Mouse (Mus musculus): ENCODE measurements around the gene Mrpl12. TPM values are rescaled to one million over a fixed set of nuclear protein-coding genes. Genes with fewer than 3 reads are reported as not detected.

Mrpl12 gene
- polyA plus RNA-seq, 1 experiment = 119 TPM

- Histone ChIP-seq H3K4me1 (ENCODE audit: control insufficient read depth, insufficient read depth, low read length) (peaks cover 13% of the 10 kb centered on the region), H3K4me3 (replicated peaks; ENCODE audit: insufficient read depth, low read depth, low read length) (peak overlapping the region; percentile 83), H3K27me3 (ENCODE audit: control insufficient read depth, insufficient read depth, low read length) (no peaks in the 10 kb centered on the region), H3K27ac (ENCODE audit: insufficient read depth, low read length) (no peak overlapping the region)
- TF ChIP-seq POLR2A (IDR thresholded peaks at IDR 0.05; ENCODE audit: borderline replicate concordance, insufficient read depth, low read length) = no peak
- no peak for TF ChIP-seq CTCF (IDR thresholded peaks at IDR 0.05; ENCODE audit: borderline replicate concordance, insufficient read depth, low read depth, low read length)
- peak in 1 of 2 experiments; percentile 26 for DNase-seq
- WGBS = 1% methylated on average over 48 of the region's 48 CpGs
Measured at GRCm38 (mm10) chr11:120492024-120492877, 7.8 kb downstream of the Mrpl12 start.

GRCm38 (mm10) chr11:120492878-120493203 is 8.4 kb downstream of the Mrpl12 start:
- H3K4me1 ChIP-seq (ENCODE audit: control insufficient read depth, insufficient read depth, low read length) = peaks cover 13% of the 10 kb centered on the region
- no peak overlapping the region for H3K27ac ChIP-seq (ENCODE audit: insufficient read depth, low read length)
- TF ChIP-seq CTCF (IDR thresholded peaks at IDR 0.05; ENCODE audit: borderline replicate concordance, insufficient read depth, low read depth, low read length) = no peak
- no peak for TF ChIP-seq POLR2A (IDR thresholded peaks at IDR 0.05; ENCODE audit: borderline replicate concordance, insufficient read depth, low read length)
- 40% methylated on average over 3 of the region's 3 CpGs for WGBS
- DNase-seq = no peak
- no peaks in the 10 kb centered on the region for H3K27me3 ChIP-seq (ENCODE audit: control insufficient read depth, insufficient read depth, low read length)
- H3K4me3 ChIP-seq (replicated peaks; ENCODE audit: insufficient read depth, low read depth, low read length) = no peak overlapping the region

- no peak for TF ChIP-seq CTCF (IDR thresholded peaks at IDR 0.05; ENCODE audit: borderline replicate concordance, insufficient read depth, low read depth, low read length)
- no peak for TF ChIP-seq POLR2A (IDR thresholded peaks at IDR 0.05; ENCODE audit: borderline replicate concordance, insufficient read depth, low read length)
- Histone ChIP-seq H3K27me3 (ENCODE audit: control insufficient read depth, insufficient read depth, low read length) (no peaks in the 10 kb centered on the region), H3K4me3 (replicated peaks; ENCODE audit: insufficient read depth, low read depth, low read length) (no peak overlapping the region), H3K4me1 (ENCODE audit: control insufficient read depth, insufficient read depth, low read length) (peaks cover 13% of the 10 kb centered on the region), H3K27ac (ENCODE audit: insufficient read depth, low read length) (no peak overlapping the region)
- WGBS = 64% methylated on average over 3 of the region's 3 CpGs
- no peak for DNase-seq
Measured at GRCm38 (mm10) chr11:120493351-120493750, 8.9 kb downstream of the Mrpl12 start.

- DNase-seq = no peak
- H3K4me1 ChIP-seq (ENCODE audit: control insufficient read depth, insufficient read depth, low read length) = peaks cover 13% of the 10 kb centered on the region
- no peaks in the 10 kb centered on the region for H3K27me3 ChIP-seq (ENCODE audit: control insufficient read depth, insufficient read depth, low read length)
Measured at GRCm38 (mm10) chr11:120493911-120494310, 9.5 kb downstream of the Mrpl12 start.

GRCm38 (mm10) chr11:120497436-120497835 is 13.0 kb downstream of the Mrpl12 start:
- Histone ChIP-seq H3K27me3 (ENCODE audit: control insufficient read depth, insufficient read depth, low read length) (no peaks in the 10 kb centered on the region), H3K4me3 (replicated peaks; ENCODE audit: insufficient read depth, low read depth, low read length) (no peak overlapping the region), H3K27ac (ENCODE audit: insufficient read depth, low read length) (no peak overlapping the region), H3K4me1 (ENCODE audit: control insufficient read depth, insufficient read depth, low read length) (no peaks in the 10 kb centered on the region; the same call in 1 of the 2 replicates)
- TF ChIP-seq CTCF (IDR thresholded peaks at IDR 0.05; ENCODE audit: borderline replicate concordance, insufficient read depth, low read depth, low read length) (no peak), POLR2A (IDR thresholded peaks at IDR 0.05; ENCODE audit: borderline replicate concordance, insufficient read depth, low read length) (no peak)
- WGBS = 88% methylated on average over 3 of the region's 3 CpGs
- no peak for DNase-seq

More at GRCm38 (mm10) chr11:120493911-120494310, 9.5 kb downstream of the Mrpl12 start:
- TF ChIP-seq POLR2A (IDR thresholded peaks at IDR 0.05; ENCODE audit: borderline replicate concordance, insufficient read depth, low read length) (no peak), CTCF (IDR thresholded peaks at IDR 0.05; ENCODE audit: borderline replicate concordance, insufficient read depth, low read depth, low read length) (no peak)
- Histone ChIP-seq H3K4me3 (replicated peaks; ENCODE audit: insufficient read depth, low read depth, low read length) (no peak overlapping the region), H3K27ac (ENCODE audit: insufficient read depth, low read length) (no peak overlapping the region)
- 90% methylated on average over 3 of the region's 3 CpGs for WGBS

GRCm38 (mm10) chr11:120498226-120498625 is 13.8 kb downstream of the Mrpl12 start:
- WGBS = 88% methylated on average over 12 of the region's 12 CpGs
- TF ChIP-seq CTCF (IDR thresholded peaks at IDR 0.05; ENCODE audit: borderline replicate concordance, insufficient read depth, low read depth, low read length) (no peak), POLR2A (IDR thresholded peaks at IDR 0.05; ENCODE audit: borderline replicate concordance, insufficient read depth, low read length) (no peak)
- H3K27ac ChIP-seq (ENCODE audit: insufficient read depth, low read length) = no peak overlapping the region

GRCm38 (mm10) chr11:120498891-120499290 is 14.5 kb downstream of the Mrpl12 start:
- Histone ChIP-seq H3K27ac (ENCODE audit: insufficient read depth, low read length) (no peak overlapping the region), H3K4me1 (ENCODE audit: control insufficient read depth, insufficient read depth, low read length) (no peaks in the 10 kb centered on the region), H3K4me3 (replicated peaks; ENCODE audit: insufficient read depth, low read depth, low read length) (no peak overlapping the region), H3K27me3 (ENCODE audit: control insufficient read depth, insufficient read depth, low read length) (no peaks in the 10 kb centered on the region)
- WGBS = 84% methylated on average over 5 of the region's 5 CpGs
- DNase-seq = no peak
- TF ChIP-seq POLR2A (IDR thresholded peaks at IDR 0.05; ENCODE audit: borderline replicate concordance, insufficient read depth, low read length) (no peak), CTCF (IDR thresholded peaks at IDR 0.05; ENCODE audit: borderline replicate concordance, insufficient read depth, low read depth, low read length) (no peak)

More at GRCm38 (mm10) chr11:120498226-120498625, 13.8 kb downstream of the Mrpl12 start:
- Histone ChIP-seq H3K27me3 (ENCODE audit: control insufficient read depth, insufficient read depth, low read length) (no peaks in the 10 kb centered on the region), H3K4me3 (replicated peaks; ENCODE audit: insufficient read depth, low read depth, low read length) (no peak overlapping the region), H3K4me1 (ENCODE audit: control insufficient read depth, insufficient read depth, low read length) (no peaks in the 10 kb centered on the region)
- DNase-seq = no peak

- Histone ChIP-seq H3K27me3 (ENCODE audit: control insufficient read depth, insufficient read depth, low read length) (no peaks in the 10 kb centered on the region), H3K4me1 (ENCODE audit: control insufficient read depth, insufficient read depth, low read length) (no peaks in the 10 kb centered on the region), H3K4me3 (replicated peaks; ENCODE audit: insufficient read depth, low read depth, low read length) (no peak overlapping the region), H3K27ac (ENCODE audit: insufficient read depth, low read length) (no peak overlapping the region)
- TF ChIP-seq POLR2A (IDR thresholded peaks at IDR 0.05; ENCODE audit: borderline replicate concordance, insufficient read depth, low read length) (no peak), CTCF (IDR thresholded peaks at IDR 0.05; ENCODE audit: borderline replicate concordance, insufficient read depth, low read depth, low read length) (no peak)
- no peak for DNase-seq
- 82% methylated on average over 6 of the region's 6 CpGs for WGBS
Measured at GRCm38 (mm10) chr11:120499894-120500293, 15.5 kb downstream of the Mrpl12 start.

Data from cerebellum, adult 2 months (tissue).